In the genomic region with DNA sequence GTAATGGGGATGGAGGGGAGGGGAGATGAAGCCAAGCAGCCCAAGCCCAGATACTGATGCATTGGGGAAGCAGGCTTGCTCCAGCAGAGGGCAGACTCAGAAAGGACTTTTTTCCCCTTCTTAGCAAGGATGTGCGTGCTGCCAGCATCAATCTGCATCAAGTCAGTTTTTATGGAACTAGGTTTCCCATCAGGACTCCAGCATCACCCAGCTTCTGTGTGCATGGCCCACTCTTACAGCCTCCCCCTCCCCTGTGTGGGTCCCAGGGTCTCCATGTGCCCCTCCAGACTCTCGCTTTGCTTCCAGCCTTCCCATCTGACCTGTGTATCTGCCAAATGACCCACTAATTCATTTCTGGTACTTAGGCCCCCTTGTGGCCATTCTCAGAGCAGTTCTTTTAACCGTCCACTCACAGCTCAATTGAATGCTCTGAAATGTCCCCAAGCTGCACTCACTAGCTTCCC, we compare ENCODE assay signal across 9 mouse cellular contexts.
DNase-seq lines count a peak whose midpoint lies in the region; ATAC-seq and TF ChIP-seq lines count a peak whose summit lies in the region.
"Had no signal": no experiment of that assay in that cellular context is flagged by ENCODE, and none has a peak within 500 bp of the region (broad histone marks: within the 10 kb centered on the region; RNA-seq: fewer than 3 reads in every experiment).

No protein-coding gene starts in this region.

- peak; percentile 63 for TF ChIP-seq CTCF in brain, embryonic 14.5 days (IDR thresholded peaks at IDR 0.05; ENCODE audit: borderline replicate concordance, extremely low read depth, insufficient read depth, insufficient read length)

- H3K36me3 ChIP-seq in forebrain, embryonic 15.5 days, result no peaks in the 10 kb centered on the region
- no peaks in the 10 kb centered on the region for H3K36me3 ChIP-seq in hindbrain, embryonic 16.5 days (ENCODE audit: control insufficient read depth, insufficient read depth, low read length)
- no peaks in the 10 kb centered on the region for H3K36me3 ChIP-seq in midbrain, embryonic 10.5 days
- H3K36me3 ChIP-seq: embryonic facial prominence, embryonic 15.5 days had no signal

- no peaks in the 10 kb centered on the region for H3K27me3 ChIP-seq in forebrain, embryonic 15.5 days
- no peaks in the 10 kb centered on the region for H3K27me3 ChIP-seq in hindbrain, embryonic 16.5 days (replicated peaks; ENCODE audit: control insufficient read depth, insufficient read depth, low read length)
- H3K27me3 ChIP-seq in midbrain, embryonic 10.5 days (ENCODE audit: low read depth, poor library complexity, severe bottlenecking), result no peaks in the 10 kb centered on the region
- H3K27me3 ChIP-seq: embryonic facial prominence, embryonic 15.5 days had no signal

- DNase-seq in NIH3T3 (ENCODE audit: low read depth), result peak; percentile 62
- DNase-seq in brain, embryonic 14.5 days (ENCODE audit: low read depth), result peak; percentile 85
- DNase-seq in layer of hippocampus, postnatal 36 days, result peak; percentile 24 to 38
- DNase-seq in midbrain, embryonic 10.5 days (ENCODE audit: low spot score), result peak; percentile 71
- DNase-seq in testis, postnatal 10 days (ENCODE audit: low spot score), result peak; percentile 59
- no peak for DNase-seq in natural killer cell, adult 2 months (ENCODE audit: low spot score in 2 of 2)

- no peak overlapping the region for H3K4me2 ChIP-seq in forebrain, embryonic 15.5 days (replicated peaks)
- H3K4me2 ChIP-seq in hindbrain, embryonic 16.5 days (ENCODE audit: low read length), result no peak overlapping the region
- H3K4me2 ChIP-seq: embryonic facial prominence, embryonic 15.5 days had no signal

- peaks cover 17% of the 10 kb centered on the region for H3K4me1 ChIP-seq in forebrain, embryonic 15.5 days
- peaks cover 3% of the 10 kb centered on the region for H3K4me1 ChIP-seq in hindbrain, embryonic 16.5 days (ENCODE audit: control insufficient read depth, insufficient read depth, low read depth, low read length)
- peaks cover 28% of the 10 kb centered on the region for H3K4me1 ChIP-seq in midbrain, embryonic 10.5 days

- 9% methylated on average over 3 of the region's 3 CpGs for WGBS in forebrain, embryonic 15.5 days
- 19% methylated on average over 3 of the region's 3 CpGs for whole genome bisulfite sequencing in hindbrain, embryonic 16.5 days
- 12% methylated on average over 3 of the region's 3 CpGs for WGBS in midbrain, embryonic 10.5 days

- H3K9ac ChIP-seq in forebrain, embryonic 15.5 days (replicated peaks), result no peak overlapping the region
- H3K9ac ChIP-seq in hindbrain, embryonic 16.5 days (ENCODE audit: low read depth, low read length), result no peak overlapping the region
- H3K9ac ChIP-seq: embryonic facial prominence, embryonic 15.5 days had no signal

- no peaks in the 10 kb centered on the region for H3K9me3 ChIP-seq in forebrain, embryonic 15.5 days
- no peaks in the 10 kb centered on the region for H3K9me3 ChIP-seq in hindbrain, embryonic 16.5 days (ENCODE audit: control insufficient read depth, low read length)
- no peaks in the 10 kb centered on the region for H3K9me3 ChIP-seq in midbrain, embryonic 10.5 days (replicated peaks)
- H3K9me3 ChIP-seq: embryonic facial prominence, embryonic 15.5 days had no signal

- ATAC-seq in forebrain, embryonic 15.5 days (replicated peaks), result peak; percentile 21; the same call in 1 of the 2 replicates
- ATAC-seq in hindbrain, embryonic 16.5 days, result peak; percentile 64; the same call in 1 of the 2 replicates

- H3K27ac ChIP-seq in forebrain, embryonic 15.5 days (replicated peaks), result no peak overlapping the region
- no peak overlapping the region for H3K27ac ChIP-seq in hindbrain, embryonic 16.5 days (ENCODE audit: low read depth, low read length)
- H3K27ac ChIP-seq in midbrain, embryonic 10.5 days (replicated peaks), result peak overlapping the region; percentile 46; the same call in 1 of the 2 replicates
- H3K27ac ChIP-seq: embryonic facial prominence, embryonic 15.5 days had no signal

- no peak for TF ChIP-seq POLR2A in brain, embryonic 14.5 days (IDR thresholded peaks at IDR 0.05; ENCODE audit: borderline replicate concordance, extremely low read depth, insufficient read depth, insufficient read length, poor library complexity, severe bottlenecking)

- no peak overlapping the region for H3K4me3 ChIP-seq in forebrain, embryonic 15.5 days
- H3K4me3 ChIP-seq in hindbrain, embryonic 16.5 days (ENCODE audit: low read length), result no peak overlapping the region
- 0 out of 2 replicates have a peak overlapping the region, but pooled peaks have one; percentile 21 for H3K4me3 ChIP-seq in midbrain, embryonic 10.5 days
- H3K4me3 ChIP-seq: embryonic facial prominence, embryonic 15.5 days had no signal

Comparison
In these comparisons a context has a peak if more than half of its experiments do, and no peak if none do; other contexts are left out.
1. DNase-seq: peak in NIH3T3 (single experiment), brain, embryonic 14.5 days (single experiment), layer of hippocampus, postnatal 36 days (2 of 2), midbrain, embryonic 10.5 days (single experiment) and testis, postnatal 10 days (single experiment); none in natural killer cell, adult 2 months (0 of 2).